16 mouse cellular contexts compared by ENCODE assay signal in genomic region chr9:71236540-71236939, GRCm38 (mm10). TPM values are rescaled to one million over a fixed set of nuclear protein-coding genes. Genes with fewer than 3 reads are reported as not detected.
DNase-seq lines count a peak whose midpoint lies in the region; ATAC-seq and TF ChIP-seq lines count a peak whose summit lies in the region.
"Had no signal": no experiment of that assay in that cellular context is flagged by ENCODE, and none has a peak within 500 bp of the region (broad histone marks: within the 10 kb centered on the region; RNA-seq: fewer than 3 reads in every experiment).

No protein-coding gene starts in this region.

- H3K9me3 ChIP-seq in forebrain, postnatal 0 days (ENCODE audit: low read length), result no peaks in the 10 kb centered on the region
- no peaks in the 10 kb centered on the region for H3K9me3 ChIP-seq in forebrain, embryonic 11.5 days (ENCODE audit: control insufficient read depth, low read length)
- H3K9me3 ChIP-seq in lung, embryonic 16.5 days (ENCODE audit: control insufficient read depth, low read length), result no peaks in the 10 kb centered on the region
- H3K9me3 ChIP-seq: embryonic facial prominence, embryonic 13.5 days; forebrain, embryonic 15.5 days; heart, embryonic 12.5 days; hindbrain, embryonic 15.5 days had no signal

- no peaks in the 10 kb centered on the region for H3K4me1 ChIP-seq in forebrain, postnatal 0 days (ENCODE audit: insufficient read depth)
- no peaks in the 10 kb centered on the region for H3K4me1 ChIP-seq in forebrain, embryonic 11.5 days (replicated peaks; ENCODE audit: control insufficient read depth, insufficient read depth, low read length)
- peaks cover 8% of the 10 kb centered on the region for H3K4me1 ChIP-seq in lung, embryonic 16.5 days (replicated peaks; ENCODE audit: control insufficient read depth, insufficient read depth, low read length)
- H3K4me1 ChIP-seq: embryonic facial prominence, embryonic 13.5 days; heart, embryonic 12.5 days had no signal

- no peak overlapping the region for H3K4me3 ChIP-seq in forebrain, postnatal 0 days (ENCODE audit: low read depth, low read length)
- no peak overlapping the region for H3K4me3 ChIP-seq in forebrain, embryonic 11.5 days (ENCODE audit: low read depth, low read length)
- H3K4me3 ChIP-seq in lung, embryonic 16.5 days (ENCODE audit: low read length), result no peak overlapping the region
- H3K4me3 ChIP-seq: embryonic facial prominence, embryonic 13.5 days; forebrain, embryonic 15.5 days; heart, embryonic 12.5 days; hindbrain, embryonic 15.5 days had no signal

- 62% methylated on average over 1 of the region's 1 CpGs for WGBS in forebrain, postnatal 0 days
- WGBS in forebrain, embryonic 11.5 days, result 95% methylated on average over 1 of the region's 1 CpGs
- WGBS in lung, embryonic 16.5 days, result 26% methylated on average over 1 of the region's 1 CpGs

- H3K36me3 ChIP-seq in forebrain, postnatal 0 days (ENCODE audit: insufficient read depth), result no peaks in the 10 kb centered on the region
- H3K36me3 ChIP-seq in forebrain, embryonic 11.5 days (ENCODE audit: control insufficient read depth, insufficient read depth, low read length), result no peaks in the 10 kb centered on the region
- no peaks in the 10 kb centered on the region for H3K36me3 ChIP-seq in lung, embryonic 16.5 days (ENCODE audit: control insufficient read depth, insufficient read depth, low read length)
- H3K36me3 ChIP-seq: embryonic facial prominence, embryonic 13.5 days; forebrain, embryonic 15.5 days; heart, embryonic 12.5 days; hindbrain, embryonic 15.5 days had no signal

- H3K9ac ChIP-seq in forebrain, postnatal 0 days, result no peak overlapping the region
- no peak overlapping the region for H3K9ac ChIP-seq in forebrain, embryonic 11.5 days (ENCODE audit: low read length)
- H3K9ac ChIP-seq in lung, embryonic 16.5 days (ENCODE audit: low read length), result no peak overlapping the region
- H3K9ac ChIP-seq: embryonic facial prominence, embryonic 13.5 days; forebrain, embryonic 15.5 days; heart, embryonic 12.5 days; hindbrain, embryonic 15.5 days had no signal

- DNase-seq in forebrain, postnatal 0 days, result no peak
- no peak for DNase-seq in forebrain, embryonic 11.5 days (ENCODE audit: low spot score)
- DNase-seq in lung, postnatal 4 days, result no peak
- DNase-seq in lung, postnatal 14 days, result peak; percentile 6
- DNase-seq in cerebellum, adult 11-12 months, result no peak
- DNase-seq: adrenal gland, adult 2 months; adrenal gland, postnatal 25 days; cerebellum, adult 9-10 months; cerebellum, postnatal 25 days; gastrocnemius, postnatal 14 days had no signal

- peak; percentile 38; the same call in 1 of the 2 replicates for ATAC-seq in forebrain, postnatal 0 days
- ATAC-seq in forebrain, embryonic 11.5 days (replicated peaks; ENCODE audit: low FRiP score), result no peak
- ATAC-seq in lung, embryonic 16.5 days (ENCODE audit: low read depth), result peak; percentile 81; the same call in 1 of the 2 replicates
- ATAC-seq: forebrain, embryonic 15.5 days had no signal

- no peak for TF ChIP-seq CTCF in forebrain, postnatal 0 days (IDR thresholded peaks at IDR 0.05; ENCODE audit: low read depth)

- no peak overlapping the region for H3K27ac ChIP-seq in forebrain, postnatal 0 days (ENCODE audit: low read depth, low read length)
- no peak overlapping the region for H3K27ac ChIP-seq in forebrain, embryonic 11.5 days (ENCODE audit: low read depth, low read length)
- no peak overlapping the region for H3K27ac ChIP-seq in lung, embryonic 16.5 days (ENCODE audit: low read length)
- H3K27ac ChIP-seq: embryonic facial prominence, embryonic 13.5 days; forebrain, embryonic 15.5 days; hindbrain, embryonic 15.5 days had no signal

- no peak overlapping the region for H3K4me2 ChIP-seq in forebrain, postnatal 0 days (ENCODE audit: low read depth)
- no peak overlapping the region for H3K4me2 ChIP-seq in forebrain, embryonic 11.5 days (ENCODE audit: low read depth, low read length, severe bottlenecking)
- H3K4me2 ChIP-seq in lung, embryonic 16.5 days (ENCODE audit: low read depth, low read length), result no peak overlapping the region
- H3K4me2 ChIP-seq: embryonic facial prominence, embryonic 13.5 days; forebrain, embryonic 15.5 days; heart, embryonic 12.5 days; hindbrain, embryonic 15.5 days had no signal

- H3K27me3 ChIP-seq in forebrain, postnatal 0 days (ENCODE audit: insufficient read depth, low read length), result no peaks in the 10 kb centered on the region
- H3K27me3 ChIP-seq in forebrain, embryonic 11.5 days (ENCODE audit: control insufficient read depth, insufficient read depth, low read length), result peaks cover 2% of the 10 kb centered on the region
- peaks cover 2% of the 10 kb centered on the region; the same call in 1 of the 2 replicates for H3K27me3 ChIP-seq in lung, embryonic 16.5 days (ENCODE audit: control insufficient read depth, insufficient read depth, low read depth, low read length)
- H3K27me3 ChIP-seq: CH12.LX; embryonic facial prominence, embryonic 13.5 days; heart, embryonic 12.5 days; hindbrain, embryonic 15.5 days had no signal

RNA-seq across cellular contexts. Expression of gene Aldh1a2, which starts 21.0 kb away (rescaled TPM):
- total RNA-seq in forebrain, postnatal 0 days (2014; rRNA removed), result 19.2 and 26.9 TPM in 2 replicates
- polyA plus RNA-seq in forebrain, postnatal 0 days (2015; fragmentation: Nextera tagmentation; extraction: Ambion mirVana), result 22.9 and 23.3 TPM in 2 replicates
- polyA plus RNA-seq in forebrain, embryonic 11.5 days (2014; fragmentation: Nextera tagmentation; extraction: Ambion mirVana), result 1.2 and 1.6 TPM in 2 replicates
- 30.6 and 30.8 TPM in 2 replicates for polyA plus RNA-seq in lung, embryonic 16.5 days (2015; fragmentation: Nextera tagmentation; extraction: Ambion mirVana)
